Mouse (Mus musculus) midbrain, embryonic 11.5 days (tissue): Measurements from ENCODE around the gene Lrp1. TPM values are rescaled to one million over a fixed set of nuclear protein-coding genes. Genes with fewer than 3 reads are reported as not detected.

ENCODE experiments used
- ATAC-seq: fragments of 200-750 bp; cut with Nextera tagmentation; 2 replicates; pipeline ENCODE4 v1.8.0; 2017; ENCODE audit warnings: moderate TSS enrichment, moderate library complexity; ENCODE audit not compliant: low FRiP score
- DNase-seq: peaks from one replicate; pipeline ENCODE4 v3.0.0; 2015; ENCODE audit warnings: low spot score; ENCODE audit errors: missing footprints
- H3K27ac ChIP-seq: fragments of 300-500 bp; sonication (generic); 2 replicates; pipeline ENCODE4 v1.5.1; 2014; ENCODE audit warnings: low read depth, low read length
- H3K27me3 ChIP-seq: fragments of 300-500 bp; sonication (generic); 2 replicates; pipeline ENCODE4 v1.6.1; 2014; ENCODE audit warnings: mild to moderate bottlenecking, low read length, moderate library complexity, mixed read lengths; ENCODE audit not compliant: control insufficient read depth, insufficient read depth
- H3K36me3 ChIP-seq: fragments of 300-500 bp; sonication (generic); 2 replicates; pipeline ENCODE4 v1.6.1; 2014; ENCODE audit warnings: mild to moderate bottlenecking, low read length, moderate library complexity, mixed read lengths; ENCODE audit not compliant: control insufficient read depth, insufficient read depth
- H3K4me1 ChIP-seq: fragments of 300-500 bp; sonication (generic); 2 replicates; pipeline ENCODE4 v1.6.1; 2014; ENCODE audit warnings: low read length; ENCODE audit not compliant: control insufficient read depth, insufficient read depth
- H3K4me2 ChIP-seq: fragments of 300-500 bp; sonication (generic); 2 replicates; pipeline ENCODE4 v1.6.1; 2014; ENCODE audit warnings: mild to moderate bottlenecking, moderate library complexity
- H3K4me3 ChIP-seq: fragments of 300-500 bp; sonication (generic); 2 replicates; pipeline ENCODE4 v1.5.1; 2014; ENCODE audit warnings: low read depth, low read length
- H3K9ac ChIP-seq: fragments of 300-500 bp; sonication (generic); 2 replicates; pipeline ENCODE4 v1.6.1; 2014; ENCODE audit warnings: low read length
- H3K9me3 ChIP-seq: fragments of 300-500 bp; sonication (generic); 2 replicates; pipeline ENCODE4 v1.6.1; 2016; ENCODE audit warnings: low read length; ENCODE audit not compliant: control insufficient read depth
- WGBS: fragments of 180-500 bp; shearing (Covaris S2); extraction: QIAGEN DNeasy Blood & Tissue Kit; methylation state at CpG from one replicate; pipeline ENCODE4 v1.1.7; 2014; 5-methylcytosine and 5-hydroxymethylcytosine counted together
- polyA plus RNA-seq: library from polyadenylated mRNA; unstranded; fragments of >200 nt; fragmentation: Nextera tagmentation; extraction: Ambion mirVana; gene quantifications from 2 replicates; pipeline ENCODE4 v1.2.1, GENCODE M21; 2014

Lrp1 gene
- polyA plus RNA-seq, result 52.2 and 58.8 TPM in 2 replicates

DNA sequence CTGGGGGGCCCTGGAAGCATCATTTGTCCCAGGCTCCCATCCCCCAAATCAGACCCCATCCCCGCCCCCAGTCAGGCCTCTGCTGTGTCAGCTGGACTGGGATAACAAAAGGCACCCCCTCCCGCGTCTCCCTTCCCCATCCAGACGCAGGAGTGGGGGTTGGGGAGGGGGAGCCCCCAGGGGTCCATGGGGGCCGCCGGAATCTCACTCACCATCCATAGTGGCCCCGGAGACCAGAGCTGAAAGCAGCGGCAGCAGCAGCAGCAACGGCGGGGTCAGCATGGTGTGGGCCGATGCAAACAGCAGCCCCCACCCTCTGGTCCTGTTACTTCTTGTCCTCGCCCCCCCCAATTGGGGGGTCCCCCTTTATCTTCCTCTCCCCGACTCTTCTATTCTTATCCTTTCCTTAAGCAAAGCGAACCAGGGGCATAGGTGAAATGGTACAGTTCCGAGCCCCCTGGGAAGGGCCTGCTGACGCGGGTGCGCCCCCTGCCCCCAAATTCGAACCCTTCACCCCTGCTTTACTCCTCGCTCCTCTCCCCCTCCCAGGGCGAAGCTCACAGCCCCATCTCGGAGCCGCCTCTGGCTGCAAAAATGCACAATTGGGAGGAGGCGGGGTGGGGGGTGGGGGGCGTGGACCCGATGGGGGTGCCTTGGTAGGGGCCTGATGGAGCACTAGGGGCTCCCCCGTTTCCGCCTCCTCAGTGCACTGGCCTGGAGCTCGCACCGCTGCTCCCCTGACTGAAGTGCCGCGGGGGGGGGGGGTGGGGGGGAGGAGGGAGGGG lies at the start of gene Lrp1:
Gene Lrp1, minus strand, starts transcription at position 743 of the 785 bp plus-strand sequence.
- Histone ChIP-seq H3K4me1 (peaks cover 41% of the 10 kb centered on the region), H3K9ac (peak within 1 kb of the TSS; percentile 82), H3K4me2 (peak within 1 kb of the TSS; percentile 92), H3K4me3 (peak within 1 kb of the TSS; percentile 50), H3K27me3 (no peaks in the 10 kb centered on the region), H3K27ac (peak within 1 kb of the TSS; percentile 90), H3K9me3 (no peaks in the 10 kb centered on the region), H3K36me3 (no peaks in the 10 kb centered on the region)
- peak; percentile 82 for ATAC-seq
- DNase-seq, result peak; percentile 95
- WGBS, result 2% methylated on average over 29 of the region's 32 CpGs

GRCm38 (mm10) chr10:127670185-127670584 lies 49.2 kb upstream of the Lrp1 start:
- no peak overlapping the region for H3K27ac ChIP-seq
- no peak for ATAC-seq
- no peaks in the 10 kb centered on the region for H3K9me3 ChIP-seq
- no peak overlapping the region for H3K4me2 ChIP-seq
- no peaks in the 10 kb centered on the region for H3K36me3 ChIP-seq
- H3K9ac ChIP-seq, result no peak overlapping the region
- no peak overlapping the region for H3K4me3 ChIP-seq
- WGBS, result 95% methylated on average over 2 of the region's 2 CpGs
- no peak for DNase-seq
- peaks cover 35% of the 10 kb centered on the region for H3K27me3 ChIP-seq
- peaks cover 30% of the 10 kb centered on the region for H3K4me1 ChIP-seq

DNA sequence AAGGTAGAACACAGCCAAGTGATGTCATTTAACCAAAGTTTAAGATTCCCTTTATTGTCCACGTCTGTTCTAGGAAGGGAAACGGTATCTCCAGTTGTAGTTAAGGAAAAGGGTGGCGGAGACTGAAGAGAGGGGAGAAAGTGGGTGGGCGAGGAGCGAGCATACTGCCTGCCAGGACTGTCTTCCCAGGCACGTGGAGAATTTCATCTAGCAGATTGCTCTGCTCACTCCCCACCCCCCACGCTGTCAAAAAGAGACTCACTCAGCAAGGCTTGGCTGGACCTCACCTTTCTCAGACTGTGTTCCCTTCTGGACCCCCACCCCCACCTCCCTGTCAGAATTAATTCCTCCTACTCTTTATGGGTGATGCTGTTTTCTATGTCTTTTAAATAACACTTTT lies 48.2 kb upstream of the Lrp1 start:
- no peak for ATAC-seq
- Histone ChIP-seq H3K36me3 (no peaks in the 10 kb centered on the region), H3K27me3 (peaks cover 45% of the 10 kb centered on the region), H3K4me3 (no peak overlapping the region), H3K4me2 (no peak overlapping the region), H3K9ac (no peak overlapping the region), H3K4me1 (peaks cover 30% of the 10 kb centered on the region), H3K9me3 (no peaks in the 10 kb centered on the region), H3K27ac (no peak overlapping the region)
- DNase-seq, result no peak
- 31% methylated on average over 7 of the region's 7 CpGs for WGBS

DNA sequence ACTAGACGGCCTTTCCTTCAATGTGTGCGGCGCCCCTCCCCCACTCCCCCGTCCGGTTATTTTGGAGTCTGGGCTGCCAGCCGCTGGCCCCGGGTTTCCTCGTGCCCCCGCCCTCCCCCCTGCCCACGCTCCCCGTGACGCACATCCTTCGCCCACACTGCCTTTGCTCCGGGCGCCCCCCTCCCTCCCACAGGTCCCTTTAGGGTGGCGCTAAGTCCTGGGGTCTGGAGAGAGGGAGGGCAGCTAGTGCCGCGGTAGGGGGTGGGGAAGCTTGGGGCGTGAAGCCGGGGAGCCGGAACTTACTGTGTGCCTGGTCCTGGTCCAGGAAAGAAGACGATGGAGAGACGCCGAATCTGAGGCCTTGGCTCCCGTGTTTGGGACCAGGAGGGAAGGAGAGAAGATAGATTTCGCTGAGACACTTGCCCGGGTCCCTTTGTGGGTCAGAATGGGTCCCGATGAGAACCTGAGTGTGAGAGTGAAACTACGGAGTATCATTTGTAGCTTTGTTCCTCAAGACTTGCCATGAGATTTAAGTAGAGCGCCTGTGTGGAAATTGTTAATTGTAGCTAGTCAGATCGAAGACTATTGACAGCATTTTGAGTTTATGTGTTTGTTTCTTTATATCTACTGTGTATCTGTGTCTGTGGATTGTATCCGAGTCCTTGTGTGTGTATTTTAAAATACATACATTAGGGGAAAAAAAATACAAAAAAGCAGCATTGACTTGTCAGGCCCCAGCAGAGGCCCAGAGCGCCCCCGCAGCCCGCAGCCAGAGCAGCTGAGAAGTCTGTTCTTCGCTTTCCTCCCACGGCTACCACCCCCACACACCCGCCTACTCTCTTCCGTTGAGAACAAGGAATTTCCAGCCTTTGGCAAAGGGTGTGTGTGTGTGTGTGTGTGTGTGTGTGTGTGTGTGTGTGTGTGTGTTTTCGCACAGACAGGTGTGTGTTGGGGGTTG lies 47.4 kb upstream of the Lrp1 start, which contains the start of gene Nab2:
Gene Nab2, minus strand, starts transcription at position 476 of the 958 bp plus-strand sequence.
- peak within 1 kb of the TSS; percentile 64 for H3K9ac ChIP-seq
- ATAC-seq (peak; percentile 24; the same call in 1 of the 2 replicates), DNase-seq (peak; percentile 93)
- no peaks in the 10 kb centered on the region for H3K36me3 ChIP-seq
- H3K27me3 ChIP-seq, result peaks cover 53% of the 10 kb centered on the region
- no peaks in the 10 kb centered on the region for H3K9me3 ChIP-seq
- H3K4me2 ChIP-seq, result peak within 1 kb of the TSS; percentile 59
- 3% methylated on average over 40 of the region's 40 CpGs for WGBS
- peaks cover 30% of the 10 kb centered on the region for H3K4me1 ChIP-seq
- peak within 1 kb of the TSS; percentile 2; the same call in 1 of the 2 replicates for H3K27ac ChIP-seq
- H3K4me3 ChIP-seq, result peak within 1 kb of the TSS; percentile 31

GRCm38 (mm10) chr10:127667269-127668092 lies 46.5 kb upstream of the Lrp1 start:
- H3K27ac ChIP-seq, result peak overlapping the region; percentile 2; the same call in 1 of the 2 replicates
- H3K4me2 ChIP-seq, result peak overlapping the region; percentile 59
- 2% methylated on average over 35 of the region's 35 CpGs for WGBS
- H3K4me3 ChIP-seq, result peak overlapping the region; percentile 40
- DNase-seq, result peak; percentile 94
- no peaks in the 10 kb centered on the region for H3K9me3 ChIP-seq
- peak overlapping the region; percentile 64 for H3K9ac ChIP-seq
- ATAC-seq, result peak; percentile 25
- peaks cover 31% of the 10 kb centered on the region for H3K4me1 ChIP-seq
- H3K27me3 ChIP-seq, result peaks cover 62% of the 10 kb centered on the region
- H3K36me3 ChIP-seq, result no peaks in the 10 kb centered on the region

- H3K4me1 ChIP-seq, result peaks cover 38% of the 10 kb centered on the region
- peak within 1 kb of the TSS; percentile 50 for H3K9ac ChIP-seq
- no peak within 1 kb of the TSS; the same call in 1 of the 2 replicates for H3K27ac ChIP-seq
- no peaks in the 10 kb centered on the region for H3K36me3 ChIP-seq
- WGBS, result under 1% methylated on average over 64 of the region's 73 CpGs
- H3K9me3 ChIP-seq, result no peaks in the 10 kb centered on the region
- peaks cover 70% of the 10 kb centered on the region for H3K27me3 ChIP-seq
- peak within 1 kb of the TSS; percentile 59 for H3K4me2 ChIP-seq
- peak within 1 kb of the TSS; percentile 40 for H3K4me3 ChIP-seq
- peak; percentile 96 for DNase-seq
- ATAC-seq, result peak; percentile 75
Measured at GRCm38 (mm10) chr10:127666501-127667268, 45.7 kb upstream of the Lrp1 start, which contains the start of gene Nemp1. Gene Nemp1, plus strand, starts transcription at chr10:127666901.

DNA sequence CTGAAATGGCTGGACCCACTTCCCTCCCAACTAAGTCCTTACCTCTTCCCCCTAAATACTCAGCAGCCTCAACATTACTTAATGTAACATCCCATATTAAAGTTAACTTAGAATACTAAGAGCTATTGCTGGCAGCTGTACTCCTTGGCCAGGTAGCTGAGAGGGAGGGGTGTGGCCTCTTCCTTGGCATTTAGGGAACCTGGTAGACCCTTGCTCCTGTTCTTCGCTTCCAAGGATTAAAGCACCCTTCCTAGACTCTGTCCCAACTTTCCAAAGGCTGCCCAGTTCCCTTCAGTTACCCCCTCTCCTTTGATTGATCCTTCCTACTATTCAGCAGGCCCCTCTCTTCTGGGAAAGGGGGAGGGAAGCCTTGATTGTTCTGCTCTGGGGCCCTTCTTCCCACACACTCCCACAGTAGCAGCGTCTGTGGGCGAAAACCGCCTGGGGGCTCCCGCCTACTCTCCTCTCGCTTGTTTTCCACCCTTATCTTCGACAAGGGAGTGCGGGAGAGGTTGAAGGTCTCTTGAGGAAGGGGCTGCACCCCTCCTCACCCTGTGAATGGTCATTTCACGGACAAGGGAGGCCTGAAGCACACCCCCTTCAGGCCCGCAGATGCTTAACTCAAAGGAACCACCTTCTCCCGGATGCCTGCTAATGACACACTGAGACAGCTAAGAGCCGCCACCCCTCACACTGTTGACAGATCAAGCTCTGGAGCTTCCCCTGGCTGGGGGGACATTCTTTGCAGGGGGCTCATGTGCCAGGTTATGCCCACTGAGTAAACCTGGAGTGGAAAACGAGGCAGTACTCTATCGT lies 44.6 kb upstream of the Lrp1 start:
- peaks cover 40% of the 10 kb centered on the region for H3K4me1 ChIP-seq

More for the DNA sequence above, 44.6 kb upstream of the Lrp1 start:
- peak overlapping the region; percentile 59 for H3K4me2 ChIP-seq
- H3K36me3 ChIP-seq, result no peaks in the 10 kb centered on the region
- no peaks in the 10 kb centered on the region for H3K9me3 ChIP-seq
- H3K4me3 ChIP-seq, result peak overlapping the region; percentile 40
- peaks cover 81% of the 10 kb centered on the region for H3K27me3 ChIP-seq
- WGBS, result 2% methylated on average over 14 of the region's 14 CpGs
- DNase-seq (peak; percentile 94), ATAC-seq (no peak)
- peak overlapping the region; percentile 50 for H3K9ac ChIP-seq
- H3K27ac ChIP-seq, result no peak overlapping the region
